Mouse (Mus musculus) CH12.LX (cell line): Measurements from ENCODE around the gene Efhb. TPM values are rescaled to one million over a fixed set of nuclear protein-coding genes. Genes with fewer than 3 reads are reported as not detected.
A peak's percentile ranks its signal among the peaks of the same experiment; 100 is the strongest.

Source experiments
- DNase-seq: peaks from one replicate; pipeline ENCODE4 v3.0.0-alpha.2; 2013; ENCODE audit errors: extremely low read depth
- H3K27ac ChIP-seq: 2 replicates; pipeline ENCODE4 v1.5.1; 2012; ENCODE audit warnings: low read depth, mild to moderate bottlenecking, control low read depth, moderate library complexity; ENCODE audit not compliant: insufficient read depth
- H3K27me3 ChIP-seq: replicated peaks from 2 replicates; pipeline ENCODE3; 2012; ENCODE audit warnings: inconsistent platforms
- H3K36me3 ChIP-seq, 2 experiments: replicated peaks in 1 of 2; 2 replicates each; pipeline versions ENCODE3 to v1.6.1; 2012; ENCODE audit warnings: inconsistent platforms in 1 of 2, low read length in 1 of 2, mild to moderate bottlenecking in 1 of 2, mixed read lengths in 1 of 2, moderate library complexity in 1 of 2; ENCODE audit not compliant: control insufficient read depth in 1 of 2, insufficient read depth in 1 of 2
- H3K4me1 ChIP-seq, 2 experiments: 2 replicates each; pipeline ENCODE4 v1.6.1; 2012; ENCODE audit warnings: inconsistent platforms in 1 of 2, moderate library complexity in 1 of 2; ENCODE audit not compliant: insufficient read depth in 2 of 2, control insufficient read depth in 1 of 2
- H3K4me2 ChIP-seq: 2 replicates; pipeline ENCODE4 v1.6.1; 2012; ENCODE audit warnings: low read depth, mild to moderate bottlenecking, control low read depth; ENCODE audit not compliant: poor library complexity, insufficient read depth, severe bottlenecking
- H3K4me3 ChIP-seq, 3 experiments: fragments of 150-350 bp in 1 of 3; sonication (generic) in 1 of 3; replicated peaks in 1 of 3; 2 replicates each; pipeline versions ENCODE3 to v1.5.1; 2011 to 2012; ENCODE audit warnings: low read depth in 2 of 3, low read length in 2 of 3, mild to moderate bottlenecking in 2 of 3, moderate library complexity in 2 of 3, control low read depth in 1 of 3, improper control_type of control experiment in 1 of 3, inconsistent platforms in 1 of 3, mixed read lengths in 1 of 3; ENCODE audit not compliant: poor library complexity in 1 of 3
- H3K79me2 ChIP-seq: replicated peaks from 2 replicates; pipeline ENCODE4 v1.6.1; 2012; ENCODE audit warnings: mild to moderate bottlenecking, moderate library complexity; ENCODE audit not compliant: control insufficient read depth, poor library complexity, insufficient read depth, severe bottlenecking; ENCODE audit errors: extremely low read depth
- H3K9ac ChIP-seq: 2 replicates; pipeline ENCODE4 v1.6.1; 2012; ENCODE audit warnings: low read depth, mild to moderate bottlenecking, control low read depth, moderate library complexity; ENCODE audit not compliant: insufficient read depth
- H3K9me3 ChIP-seq: replicated peaks from 2 replicates; pipeline ENCODE3; 2012; ENCODE audit warnings: low read length, inconsistent platforms, mixed read lengths
- BHLHE40 ChIP-seq: IDR thresholded peaks from 2 replicates; pipeline ENCODE4 v1.6.1; 2011; ENCODE audit warnings: mild to moderate bottlenecking, low read depth, low read length, improper control_type of control experiment
- CTCF ChIP-seq, 2 experiments: IDR thresholded peaks in 1 of 2; conservative IDR thresholded peaks in 1 of 2; 2 replicates each; pipeline ENCODE4 v1.5.1; 2011 to 2012; ENCODE audit warnings: low read depth in 2 of 2, low read length in 2 of 2, improper control_type of control experiment in 1 of 2, inconsistent platforms in 1 of 2, mild to moderate bottlenecking in 1 of 2, moderate library complexity in 1 of 2
- E2F4 ChIP-seq: IDR thresholded peaks from 2 replicates; pipeline ENCODE4 v1.6.1; 2011; ENCODE audit warnings: low read depth, low read length, improper control_type of control experiment; ENCODE audit not compliant: insufficient replicate concordance
- ELF1 ChIP-seq: IDR thresholded peaks from 2 replicates; pipeline ENCODE4 v1.6.1; 2014; ENCODE audit warnings: low read depth, mild to moderate bottlenecking, inconsistent platforms, low read length, improper control_type of control experiment
- EP300 ChIP-seq: IDR thresholded peaks from 2 replicates; pipeline ENCODE4 v1.6.1; 2011; ENCODE audit warnings: low read length, improper control_type of control experiment
- ETS1 ChIP-seq: conservative IDR thresholded peaks from 2 replicates; pipeline ENCODE4 v1.6.1; 2012; ENCODE audit warnings: low read depth, mild to moderate bottlenecking, inconsistent platforms, low read length, improper control_type of control experiment, moderate library complexity
- HCFC1 ChIP-seq: IDR thresholded peaks from 2 replicates; pipeline ENCODE4 v1.6.1; 2012; ENCODE audit warnings: low read depth, mild to moderate bottlenecking, inconsistent platforms, low read length, improper control_type of control experiment
- IRF4 ChIP-seq: IDR thresholded peaks from 2 replicates; pipeline ENCODE4 v1.6.1; 2014; ENCODE audit warnings: low read depth, mild to moderate bottlenecking, inconsistent platforms, low read length, improper control_type of control experiment
- JUN ChIP-seq: IDR thresholded peaks from 2 replicates; pipeline ENCODE4 v1.6.1; 2011; ENCODE audit warnings: low read depth, mild to moderate bottlenecking, low read length, improper control_type of control experiment, moderate library complexity; ENCODE audit not compliant: insufficient read depth
- KAT2A ChIP-seq: IDR thresholded peaks from 2 replicates; pipeline ENCODE4 v1.6.1; 2012; ENCODE audit warnings: low read length, improper control_type of control experiment, inconsistent platforms; ENCODE audit not compliant: insufficient replicate concordance
- MAX ChIP-seq: IDR thresholded peaks from 2 replicates; pipeline ENCODE4 v1.6.1; 2011; ENCODE audit warnings: low read length, improper control_type of control experiment
- MAZ ChIP-seq: IDR thresholded peaks from 2 replicates; pipeline ENCODE4 v1.6.1; 2012; ENCODE audit warnings: low read depth, mild to moderate bottlenecking, inconsistent platforms, low read length, improper control_type of control experiment, moderate library complexity
- MEF2A ChIP-seq: IDR thresholded peaks from 2 replicates; pipeline ENCODE4 v1.6.1; 2014; ENCODE audit warnings: low read depth, mild to moderate bottlenecking, inconsistent platforms, low read length, improper control_type of control experiment, borderline replicate concordance
- MXI1 ChIP-seq: IDR thresholded peaks from 2 replicates; pipeline ENCODE4 v1.6.1; 2011; ENCODE audit warnings: mild to moderate bottlenecking, low read depth, low read length, improper control_type of control experiment
- MYC ChIP-seq: IDR thresholded peaks from 2 replicates; pipeline ENCODE4 v1.6.1; 2011; ENCODE audit warnings: low read depth, mild to moderate bottlenecking, improper control_type of control experiment, low read length
- NELFE ChIP-seq: IDR thresholded peaks from 2 replicates; pipeline ENCODE4 v1.6.1; 2011; ENCODE audit warnings: low read depth, low read length, improper control_type of control experiment
- NRF1 ChIP-seq: IDR thresholded peaks from 2 replicates; pipeline ENCODE4 v1.6.1; 2014; ENCODE audit warnings: low read depth, mild to moderate bottlenecking, inconsistent platforms, low read length, improper control_type of control experiment, moderate library complexity
- POLR2A ChIP-seq: IDR thresholded peaks from 2 replicates; pipeline ENCODE4 v1.6.1; 2011; ENCODE audit warnings: low read depth, mild to moderate bottlenecking, improper control_type of control experiment, low read length
- RCOR1 ChIP-seq: conservative IDR thresholded peaks from 2 replicates; pipeline ENCODE4 v1.6.1; 2012; ENCODE audit warnings: low read depth, mild to moderate bottlenecking, inconsistent platforms, low read length, improper control_type of control experiment
- SIN3A ChIP-seq: IDR thresholded peaks from 2 replicates; pipeline ENCODE4 v1.6.1; 2012; ENCODE audit warnings: low read length, improper control_type of control experiment, inconsistent platforms
- SMC3 ChIP-seq: IDR thresholded peaks from 2 replicates; pipeline ENCODE4 v1.6.1; 2011; ENCODE audit warnings: low read depth, low read length, improper control_type of control experiment
- UBTF ChIP-seq: IDR thresholded peaks from 2 replicates; pipeline ENCODE4 v1.6.1; 2012; ENCODE audit warnings: low read depth, mild to moderate bottlenecking, inconsistent platforms, low read length, improper control_type of control experiment, moderate library complexity
- USF1 ChIP-seq: IDR thresholded peaks from 2 replicates; pipeline ENCODE4 v1.6.1; 2014; ENCODE audit warnings: low read depth, mild to moderate bottlenecking, inconsistent platforms, low read length, improper control_type of control experiment
- USF2 ChIP-seq: conservative IDR thresholded peaks from 2 replicates; pipeline ENCODE4 v1.6.1; 2011; ENCODE audit warnings: low read depth, low read length, improper control_type of control experiment
- ZNF384 ChIP-seq: IDR thresholded peaks from 2 replicates; pipeline ENCODE4 v1.6.1; 2012; ENCODE audit warnings: low read depth, low read length, improper control_type of control experiment, inconsistent platforms
- dilution Hi-C: fragments of 300-500 bp; cut with MboI; formaldehyde crosslinking; loops from 2 replicates; pipeline ENCODE4 v1.14.3; 2020; ENCODE audit warnings: low sequenced_read_pairs; ENCODE audit not compliant: extremely low pct_unique_long_range_greater_than_20kb, extremely low pct_ligation_motif_present
- in situ Hi-C: fragments of 300-500 bp; cut with MboI; formaldehyde crosslinking; loops from 3 replicates; pipeline ENCODE4 v1.14.3; 2019; ENCODE audit warnings: low sequenced_read_pairs, low pct_ligation_motif_present, low pct_unique_long_range_greater_than_20kb, mixed read lengths
- polyA plus RNA-seq: library from polyadenylated mRNA; unstranded; fragments of >175 nt; gene quantifications from 2 replicates; pipeline ENCODE4 v1.2.1, GENCODE M21; 2012; ENCODE audit warnings: low read depth; ENCODE audit not compliant: insufficient read length
- total RNA-seq, 2 experiments: library from RNA; depleted of rRNA; stranded (reverse); fragments of 300-350 nt in 1 of 2; fragments of >200 nt in 1 of 2; gene quantifications; 2 replicates each; pipeline ENCODE4 v1.2.3; 2012 to 2014

The Efhb gene
- total and polyA plus RNA-seq, 3 experiments, result 0.04 to 0.09 TPM; not detected in 1

GRCm38 (mm10) chr17:53478858-53479603, 15.9 kb upstream of the Efhb start, which contains the start of gene Rab5a:
Gene Rab5a (plus strand): TSS chr17:53479234.
- TF ChIP-seq MAX (peak; percentile 83), USF2 (peak; percentile 97), MYC (peak; percentile 52; the same call in 1 of the 2 replicates), UBTF (peak; percentile 68), E2F4 (no peak), HCFC1 (peak; percentile 83), ELF1 (peak; percentile 84), USF1 (peak; percentile 97), MAZ (peak; percentile 86), IRF4 (peak; percentile 36; the same call in 1 of the 2 replicates), ETS1 (peak; percentile 23), NELFE (peak; percentile 45), BHLHE40 (peak; percentile 94), SMC3 (no peak), JUN (no peak), CTCF (conservative IDR thresholded peaks at IDR 0.05 in 1 of 2, IDR thresholded peaks at IDR 0.05 in 1 of 2; ENCODE audit: low read depth in 2 of 2, low read length in 2 of 2) (peak in 1 of 2 experiments; percentile 47; a peak in 2 of 4 replicates), MEF2A (peak; percentile 42; the same call in 1 of the 2 replicates), EP300 (no peak), RCOR1 (0 out of 2 replicates have a peak, but pooled peaks have one; percentile 5), KAT2A (peak; percentile 58; the same call in 1 of the 2 replicates), SIN3A (peak; percentile 69; the same call in 1 of the 2 replicates), MXI1 (peak; percentile 77), ZNF384 (no peak), POLR2A (peak; percentile 78), NRF1 (peak; percentile 51; the same call in 1 of the 2 replicates)
- Histone ChIP-seq H3K4me2 (peak within 1 kb of the TSS; percentile 53), H3K27ac (peak within 1 kb of the TSS; percentile 88), H3K36me3 (peaks cover 3 to 6% of the 10 kb centered on the region in 2 experiments), H3K9ac (peak within 1 kb of the TSS; percentile 97), H3K4me3 (peak within 1 kb of the TSS; percentile 84 to 91 (median 89)), H3K79me2 (peaks cover 34% of the 10 kb centered on the region), H3K4me1 (peaks cover 2 to 27% of the 10 kb centered on the region in 2 experiments; a peak in 2 of 4 replicates), H3K27me3 (no peaks in the 10 kb centered on the region), H3K9me3 (no peaks in the 10 kb centered on the region)
- dilution Hi-C loops, result no loop called here
- DNase-seq, result peak; percentile 97
- in situ Hi-C loops, result no loop called here
